Mouse (Mus musculus): ENCODE results near the gene Uqcc3. TPM values are rescaled to one million over a fixed set of nuclear protein-coding genes. Genes with fewer than 3 reads are reported as not detected.
"Not testable (repeated sequence)": the region's sequence is repeated elsewhere in the genome, so short reads cannot be mapped to it uniquely, and the experiment has no call there.

The Uqcc3 gene
- polyA plus RNA-seq, 1 experiment = 74.7 TPM

GRCm38 (mm10) chr19:8838041-8838730 lies 42.5 kb downstream of the Uqcc3 start:
- H3K4me3 ChIP-seq (ENCODE audit: insufficient read depth, low read depth, low read length) = peak overlapping the region; percentile 75
- 15% methylated on average over 15 of the region's 15 CpGs for WGBS
- TF ChIP-seq POLR2A (IDR thresholded peaks at IDR 0.05; ENCODE audit: low read depth, low read length) = no peak
- no peaks in the 10 kb centered on the region; the same call in 1 of the 2 replicates for H3K36me3 ChIP-seq (ENCODE audit: control insufficient read depth, insufficient read depth, low read length)
- peak overlapping the region; percentile 89 for H3K27ac ChIP-seq (ENCODE audit: insufficient read depth, low read depth, low read length)
- peaks cover 20% of the 10 kb centered on the region for H3K4me1 ChIP-seq (ENCODE audit: control insufficient read depth, insufficient read depth, low read length)
- no peaks in the 10 kb centered on the region for H3K27me3 ChIP-seq (replicated peaks; ENCODE audit: control insufficient read depth, insufficient read depth, low read length)
- peak; percentile 89 for DNase-seq

GRCm38 (mm10) chr19:8837251-8837791 lies 43.4 kb downstream of the Uqcc3 start, which contains the start of gene Bscl2:
TSS of gene Bscl2 (plus strand) at chr19:8837467.
- peaks cover 20% of the 10 kb centered on the region for H3K4me1 ChIP-seq (ENCODE audit: control insufficient read depth, insufficient read depth, low read length)
- no peaks in the 10 kb centered on the region for H3K27me3 ChIP-seq (replicated peaks; ENCODE audit: control insufficient read depth, insufficient read depth, low read length)
- H3K36me3 ChIP-seq (ENCODE audit: control insufficient read depth, insufficient read depth, low read length) = peaks cover 3% of the 10 kb centered on the region
- TF ChIP-seq CTCF (conservative IDR thresholded peaks at IDR 0.05; ENCODE audit: insufficient read depth, insufficient read length, low read depth, low read length) (peak; percentile 32; the same call in 1 of the 2 replicates), POLR2A (IDR thresholded peaks at IDR 0.05; ENCODE audit: low read depth, low read length) (peak; percentile 41)
- H3K4me3 ChIP-seq (ENCODE audit: insufficient read depth, low read depth, low read length) = peak within 1 kb of the TSS; percentile 75
- DNase-seq = peak; percentile 89
- peak within 1 kb of the TSS; percentile 89 for H3K27ac ChIP-seq (ENCODE audit: insufficient read depth, low read depth, low read length)
- WGBS = 1% methylated on average over 38 of the region's 38 CpGs

- H3K4me1 ChIP-seq (ENCODE audit: control insufficient read depth, insufficient read depth, low read length) = peaks cover 18% of the 10 kb centered on the region
- 91% methylated on average over 10 of the region's 10 CpGs for whole genome bisulfite sequencing
- H3K36me3 ChIP-seq (ENCODE audit: control insufficient read depth, insufficient read depth, low read length); H3K4me3 ChIP-seq (ENCODE audit: insufficient read depth, low read depth, low read length); H3K27ac ChIP-seq (ENCODE audit: insufficient read depth, low read depth, low read length); H3K27me3 ChIP-seq (replicated peaks; ENCODE audit: control insufficient read depth, insufficient read depth, low read length): not testable (repeated sequence)
- peak; percentile 36 for DNase-seq
These were observed 44.4 kb downstream of the Uqcc3 start for GRCm38 (mm10) chr19:8836327-8836726.

GRCm38 (mm10) chr19:8832971-8833370 lies 47.8 kb downstream of the Uqcc3 start:
- no peak overlapping the region for H3K4me3 ChIP-seq (ENCODE audit: insufficient read depth, low read depth, low read length)
- no peaks in the 10 kb centered on the region for H3K27me3 ChIP-seq (replicated peaks; ENCODE audit: control insufficient read depth, insufficient read depth, low read length)
- DNase-seq = no peak
- H3K4me1 ChIP-seq (ENCODE audit: control insufficient read depth, insufficient read depth, low read length) = no peaks in the 10 kb centered on the region
- H3K27ac ChIP-seq (ENCODE audit: insufficient read depth, low read depth, low read length) = no peak overlapping the region
- 91% methylated on average over 4 of the region's 4 CpGs for WGBS
- TF ChIP-seq POLR2A (IDR thresholded peaks at IDR 0.05; ENCODE audit: low read depth, low read length) = no peak
- TF ChIP-seq CTCF (conservative IDR thresholded peaks at IDR 0.05; ENCODE audit: insufficient read depth, insufficient read length, low read depth, low read length) = no peak
- peaks cover 33% of the 10 kb centered on the region for H3K36me3 ChIP-seq (ENCODE audit: control insufficient read depth, insufficient read depth, low read length)

GRCm38 (mm10) chr19:8831262-8831661 lies 49.5 kb downstream of the Uqcc3 start:
- Histone ChIP-seq H3K4me3 (ENCODE audit: insufficient read depth, low read depth, low read length) (no peak overlapping the region), H3K27me3 (replicated peaks; ENCODE audit: control insufficient read depth, insufficient read depth, low read length) (no peaks in the 10 kb centered on the region), H3K27ac (ENCODE audit: insufficient read depth, low read depth, low read length) (no peak overlapping the region), H3K36me3 (ENCODE audit: control insufficient read depth, insufficient read depth, low read length) (peaks cover 42% of the 10 kb centered on the region), H3K4me1 (ENCODE audit: control insufficient read depth, insufficient read depth, low read length) (no peaks in the 10 kb centered on the region)
- 79% methylated on average over 11 of the region's 11 CpGs for WGBS
- no peak for TF ChIP-seq POLR2A (IDR thresholded peaks at IDR 0.05; ENCODE audit: low read depth, low read length)
- TF ChIP-seq CTCF (conservative IDR thresholded peaks at IDR 0.05; ENCODE audit: insufficient read depth, insufficient read length, low read depth, low read length) = no peak
- DNase-seq = no peak

GRCm38 (mm10) chr19:8830664-8831063 lies 50.1 kb downstream of the Uqcc3 start:
- H3K4me1 ChIP-seq (ENCODE audit: control insufficient read depth, insufficient read depth, low read length) = no peaks in the 10 kb centered on the region
- no peak overlapping the region for H3K27ac ChIP-seq (ENCODE audit: insufficient read depth, low read depth, low read length)
- no peaks in the 10 kb centered on the region for H3K27me3 ChIP-seq (replicated peaks; ENCODE audit: control insufficient read depth, insufficient read depth, low read length)
- no peak for TF ChIP-seq CTCF (conservative IDR thresholded peaks at IDR 0.05; ENCODE audit: insufficient read depth, insufficient read length, low read depth, low read length)
- no peak for TF ChIP-seq POLR2A (IDR thresholded peaks at IDR 0.05; ENCODE audit: low read depth, low read length)
- DNase-seq = no peak
- H3K4me3 ChIP-seq (ENCODE audit: insufficient read depth, low read depth, low read length) = no peak overlapping the region
- WGBS = 88% methylated on average over 8 of the region's 8 CpGs
- H3K36me3 ChIP-seq (ENCODE audit: control insufficient read depth, insufficient read depth, low read length) = peaks cover 44% of the 10 kb centered on the region

Other genes with a start within 250 kb of the Uqcc3 start
- 0.53 and 0.62 TPM in 2 replicates for gene Chrm1, start 217.1 kb downstream of the Uqcc3 start, polyA plus RNA-seq (2012; rRNA removed)
- gene Slc3a2, start 157.6 kb downstream of the Uqcc3 start, polyA plus RNA-seq (2012; rRNA removed) = 560 and 573 TPM in 2 replicates
- 28.2 and 29.3 TPM in 2 replicates for gene Wdr74, start 145.1 kb downstream of the Uqcc3 start, polyA plus RNA-seq (2012; rRNA removed)
- gene 1700092M07Rik, start 140.2 kb downstream of the Uqcc3 start, polyA plus RNA-seq (2012; rRNA removed) = 0.39 TPM in 1 of 2 replicates, not detected in the other
- gene Stx5a, start 139.5 kb downstream of the Uqcc3 start, polyA plus RNA-seq (2012; rRNA removed) = 51.4 and 59.4 TPM in 2 replicates
- 84.0 and 89.7 TPM in 2 replicates for gene Nxf1, start 123.8 kb downstream of the Uqcc3 start, polyA plus RNA-seq (2012; rRNA removed)
- gene Tmem223, start 109.9 kb downstream of the Uqcc3 start, polyA plus RNA-seq (2012; rRNA removed) = 238 and 291 TPM in 2 replicates
- 105 and 110 TPM in 2 replicates for gene Tmem179b, start 106.5 kb downstream of the Uqcc3 start, polyA plus RNA-seq (2012; rRNA removed)
- 10.4 and 12.1 TPM in 2 replicates for gene Taf6l, start 94.5 kb downstream of the Uqcc3 start, polyA plus RNA-seq (2012; rRNA removed)
- 60.7 and 72.9 TPM in 2 replicates for gene Polr2g, start 82.3 kb downstream of the Uqcc3 start, polyA plus RNA-seq (2012; rRNA removed)
- 1.4 and 1.6 TPM in 2 replicates for gene Zbtb3, start 78.4 kb downstream of the Uqcc3 start, polyA plus RNA-seq (2012; rRNA removed)
- 15.4 and 18.7 TPM in 2 replicates for gene Ttc9c, start 61.6 kb downstream of the Uqcc3 start, polyA plus RNA-seq (2012; rRNA removed)
- 19.3 and 25.5 TPM in 2 replicates for gene Hnrnpul2, start 60.9 kb downstream of the Uqcc3 start, polyA plus RNA-seq (2012; rRNA removed)
- 3.5 TPM in 1 of 2 replicates, not detected in the other for gene AC129217.1, start 51.1 kb downstream of the Uqcc3 start, polyA plus RNA-seq (2012; rRNA removed)
- 204 and 214 TPM in 2 replicates for gene Bscl2, start 43.5 kb downstream of the Uqcc3 start, polyA plus RNA-seq (2012; rRNA removed)
- gene Gng3, start 41.7 kb downstream of the Uqcc3 start, polyA plus RNA-seq (2012; rRNA removed) = 0.29 and 0.83 TPM in 2 replicates
- 0.87 and 1.5 TPM in 2 replicates for gene Lrrn4cl, start 30.2 kb downstream of the Uqcc3 start, polyA plus RNA-seq (2012; rRNA removed)
- 121 and 133 TPM in 2 replicates for gene Ubxn1, start 9.4 kb downstream of the Uqcc3 start, polyA plus RNA-seq (2012; rRNA removed)
- gene Lbhd1, start 2.8 kb upstream of the Uqcc3 start, polyA plus RNA-seq (2012; rRNA removed) = 1.6 and 2.2 TPM in 2 replicates
- not detected in 2 replicates for gene Gm49403, start 3.0 kb upstream of the Uqcc3 start, polyA plus RNA-seq (2012; rRNA removed)
- gene 1810009A15Rik, start 7.9 kb upstream of the Uqcc3 start, polyA plus RNA-seq (2012; rRNA removed) = 21.7 and 23.9 TPM in 2 replicates
- not detected in 2 replicates for gene Gm49416, start 8.0 kb upstream of the Uqcc3 start, polyA plus RNA-seq (2012; rRNA removed)
- 16.7 and 18.9 TPM in 2 replicates for gene Ints5, start 12.1 kb upstream of the Uqcc3 start, polyA plus RNA-seq (2012; rRNA removed)
- gene Ganab, start 17.1 kb upstream of the Uqcc3 start, polyA plus RNA-seq (2012; rRNA removed) = 130 and 136 TPM in 2 replicates
- gene B3gat3, start 39.5 kb upstream of the Uqcc3 start, polyA plus RNA-seq (2012; rRNA removed) = 105 and 125 TPM in 2 replicates
- 12.0 and 13.9 TPM in 2 replicates for gene Rom1, start 48.4 kb upstream of the Uqcc3 start, polyA plus RNA-seq (2012; rRNA removed)
- 35.1 and 35.7 TPM in 2 replicates for gene Eml3, start 48.6 kb upstream of the Uqcc3 start, polyA plus RNA-seq (2012; rRNA removed)
- 16.9 and 19.8 TPM in 2 replicates for gene Mta2, start 61.0 kb upstream of the Uqcc3 start, polyA plus RNA-seq (2012; rRNA removed)
- 14.1 and 14.3 TPM in 2 replicates for gene Tut1, start 72.9 kb upstream of the Uqcc3 start, polyA plus RNA-seq (2012; rRNA removed)
- gene Eef1g, start 86.1 kb upstream of the Uqcc3 start, polyA plus RNA-seq (2012; rRNA removed) = 203 and 236 TPM in 2 replicates
- 11.9 TPM in 2 replicates for gene Ahnak, start 108.4 kb upstream of the Uqcc3 start, polyA plus RNA-seq (2012; rRNA removed)
- gene Scgb1a1, start 207.0 kb upstream of the Uqcc3 start, polyA plus RNA-seq (2012; rRNA removed) = 0.22 TPM in 1 of 2 replicates, not detected in the other

Measured in kidney, adult 2 months (tissue).